Mouse (Mus musculus) frontal cortex, adult 2 months (tissue): ENCODE measurements at regions not wholly inside any gene's neighbourhood (a gene's known extent, or its start where the extent isn't known, plus 50 kb on each side); places are given as distances from the start of the nearest gene placed in this dataset.

ENCODE experiments used
- DNase-seq, 2 experiments: peaks; one replicate each; pipeline ENCODE4 v3.0.0; 2022; ENCODE audit warnings: low spot score in 1 of 2; ENCODE audit errors: extremely low spot score in 1 of 2

- no peak for DNase-seq
These were observed 165.2 kb upstream of the Usp24 start for GRCm38 (mm10) chr4:106150775-106151174.

GRCm38 (mm10) chr4:106157451-106158179, 158.4 kb upstream of the Usp24 start:
- DNase-seq: no peak

GRCm38 (mm10) chr4:106161592-106161991, 154.4 kb upstream of the Usp24 start:
- no peak for DNase-seq

GRCm38 (mm10) chr4:106162551-106162950, 153.5 kb upstream of the Usp24 start:
- DNase-seq: no peak

- no peak for DNase-seq
These were observed 152.8 kb upstream of the Usp24 start for GRCm38 (mm10) chr4:106163220-106163619.

- DNase-seq: no peak
These were observed 148.3 kb upstream of the Usp24 start for GRCm38 (mm10) chr4:106167716-106168115.

- DNase-seq: no peak
These were observed 147.3 kb upstream of the Usp24 start for GRCm38 (mm10) chr4:106168741-106169140.

GRCm38 (mm10) chr4:106169466-106169865, 146.5 kb upstream of the Usp24 start:
- DNase-seq: no peak

- DNase-seq: no peak
These were observed 145.3 kb upstream of the Usp24 start for GRCm38 (mm10) chr4:106170731-106171130.

- peak; percentile 37 to 68 for DNase-seq
These were observed 140.7 kb upstream of the Usp24 start for GRCm38 (mm10) chr4:106175352-106175751.

- no peak for DNase-seq
These were observed 130.1 kb upstream of the Usp24 start for GRCm38 (mm10) chr4:106185745-106186501.

GRCm38 (mm10) chr4:106186684-106187083, 129.3 kb upstream of the Usp24 start:
- peak in 1 of 2 experiments; percentile 52 for DNase-seq

- no peak for DNase-seq
These were observed 125.8 kb upstream of the Usp24 start for GRCm38 (mm10) chr4:106190248-106190647.

GRCm38 (mm10) chr4:106191331-106191730, 124.7 kb upstream of the Usp24 start:
- DNase-seq: no peak

- DNase-seq: no peak
These were observed 124.2 kb upstream of the Usp24 start for GRCm38 (mm10) chr4:106191843-106192242.

- no peak for DNase-seq
These were observed 122.6 kb upstream of the Usp24 start for GRCm38 (mm10) chr4:106193204-106193945.

GRCm38 (mm10) chr4:106195497-106196166, 120.4 kb upstream of the Usp24 start:
- DNase-seq: no peak

GRCm38 (mm10) chr4:106199833-106200232, 116.2 kb upstream of the Usp24 start:
- DNase-seq: no peak

GRCm38 (mm10) chr4:106200241-106200640, 115.8 kb upstream of the Usp24 start:
- DNase-seq: no peak

- peak in 1 of 2 experiments; percentile 24 for DNase-seq
These were observed 113.5 kb upstream of the Usp24 start for GRCm38 (mm10) chr4:106202554-106202953.

- DNase-seq: no peak
These were observed 110.8 kb upstream of the Usp24 start for GRCm38 (mm10) chr4:106205200-106205599.
